Mouse (Mus musculus) ovary, adult 18-20 months (tissue): Measurements from ENCODE around the gene Gm21852.
"Not testable (repeated sequence)": the region's sequence is repeated elsewhere in the genome, so short reads cannot be mapped to it uniquely, and the experiment has no call there.

ENCODE experiments used
- DNase-seq: peaks from one replicate; pipeline ENCODE4 v3.0.0; 2022; ENCODE audit warnings: low spot score, mixed read lengths

The Gm21852 gene

DNA sequence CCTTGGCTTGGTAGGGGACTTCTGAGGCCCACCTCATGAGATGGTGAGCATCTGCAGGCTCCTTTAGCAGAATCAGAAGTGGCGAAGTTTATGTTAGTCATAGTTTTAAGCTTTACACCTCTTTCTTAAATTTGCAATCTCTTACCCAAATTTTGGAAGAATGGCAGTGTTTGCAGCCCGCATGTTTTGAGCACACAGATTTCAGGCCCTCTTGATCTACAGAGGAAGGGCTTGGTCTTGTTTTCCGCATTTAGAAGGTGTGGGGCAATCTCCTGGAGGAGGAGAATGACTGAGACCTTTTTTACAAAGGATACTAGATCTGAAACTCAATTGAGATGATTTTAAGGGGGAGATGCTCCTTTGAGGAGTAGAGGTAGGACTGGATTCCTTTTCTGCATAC, at the start of gene Gm21852:
TSS of gene Gm21852 (minus strand) at position 101 of the 400 bp plus-strand sequence.
- not testable (repeated sequence) for DNase-seq
